Mouse (Mus musculus) CH12.LX (cell line): Measurements from ENCODE around the gene Tpo. TPM values are rescaled to one million over a fixed set of nuclear protein-coding genes. Genes with fewer than 3 reads are reported as not detected.

Experiments used
- DNase-seq: peaks from one replicate; pipeline ENCODE4 v3.0.0-alpha.2; 2013; ENCODE audit errors: extremely low read depth
- H3K27ac ChIP-seq: 2 replicates; pipeline ENCODE4 v1.5.1; 2012; ENCODE audit warnings: low read depth, mild to moderate bottlenecking, control low read depth, moderate library complexity; ENCODE audit not compliant: insufficient read depth
- H3K27me3 ChIP-seq: replicated peaks from 2 replicates; pipeline ENCODE3; 2012; ENCODE audit warnings: inconsistent platforms
- H3K36me3 ChIP-seq, 2 experiments: replicated peaks in 1 of 2; 2 replicates each; pipeline versions ENCODE3 to v1.6.1; 2012; ENCODE audit warnings: inconsistent platforms in 1 of 2, low read length in 1 of 2, mild to moderate bottlenecking in 1 of 2, mixed read lengths in 1 of 2, moderate library complexity in 1 of 2; ENCODE audit not compliant: control insufficient read depth in 1 of 2, insufficient read depth in 1 of 2
- H3K4me1 ChIP-seq, 2 experiments: 2 replicates each; pipeline ENCODE4 v1.6.1; 2012; ENCODE audit warnings: inconsistent platforms in 1 of 2, moderate library complexity in 1 of 2; ENCODE audit not compliant: insufficient read depth in 2 of 2, control insufficient read depth in 1 of 2
- H3K4me2 ChIP-seq: 2 replicates; pipeline ENCODE4 v1.6.1; 2012; ENCODE audit warnings: low read depth, mild to moderate bottlenecking, control low read depth; ENCODE audit not compliant: poor library complexity, insufficient read depth, severe bottlenecking
- H3K4me3 ChIP-seq, 3 experiments: fragments of 150-350 bp in 1 of 3; sonication (generic) in 1 of 3; replicated peaks in 1 of 3; 2 replicates each; pipeline versions ENCODE3 to v1.5.1; 2011 to 2012; ENCODE audit warnings: low read depth in 2 of 3, low read length in 2 of 3, mild to moderate bottlenecking in 2 of 3, moderate library complexity in 2 of 3, control low read depth in 1 of 3, improper control_type of control experiment in 1 of 3, inconsistent platforms in 1 of 3, mixed read lengths in 1 of 3; ENCODE audit not compliant: poor library complexity in 1 of 3
- H3K79me2 ChIP-seq: replicated peaks from 2 replicates; pipeline ENCODE4 v1.6.1; 2012; ENCODE audit warnings: mild to moderate bottlenecking, moderate library complexity; ENCODE audit not compliant: control insufficient read depth, poor library complexity, insufficient read depth, severe bottlenecking; ENCODE audit errors: extremely low read depth
- H3K9ac ChIP-seq: 2 replicates; pipeline ENCODE4 v1.6.1; 2012; ENCODE audit warnings: low read depth, mild to moderate bottlenecking, control low read depth, moderate library complexity; ENCODE audit not compliant: insufficient read depth
- H3K9me3 ChIP-seq: replicated peaks from 2 replicates; pipeline ENCODE3; 2012; ENCODE audit warnings: low read length, inconsistent platforms, mixed read lengths
- CHD1 ChIP-seq: IDR thresholded peaks from 2 replicates; pipeline ENCODE4 v1.6.1; 2012; ENCODE audit warnings: low read depth, low read length, improper control_type of control experiment, inconsistent platforms
- CHD2 ChIP-seq: IDR thresholded peaks from 2 replicates; pipeline ENCODE4 v1.6.1; 2011; ENCODE audit warnings: low read length, improper control_type of control experiment
- CTCF ChIP-seq, 2 experiments: IDR thresholded peaks in 1 of 2; conservative IDR thresholded peaks in 1 of 2; 2 replicates each; pipeline ENCODE4 v1.5.1; 2011 to 2012; ENCODE audit warnings: low read depth in 2 of 2, low read length in 2 of 2, improper control_type of control experiment in 1 of 2, inconsistent platforms in 1 of 2, mild to moderate bottlenecking in 1 of 2, moderate library complexity in 1 of 2
- ELF1 ChIP-seq: IDR thresholded peaks from 2 replicates; pipeline ENCODE4 v1.6.1; 2014; ENCODE audit warnings: low read depth, mild to moderate bottlenecking, inconsistent platforms, low read length, improper control_type of control experiment
- IRF4 ChIP-seq: IDR thresholded peaks from 2 replicates; pipeline ENCODE4 v1.6.1; 2014; ENCODE audit warnings: low read depth, mild to moderate bottlenecking, inconsistent platforms, low read length, improper control_type of control experiment
- JUND ChIP-seq: conservative IDR thresholded peaks from 2 replicates; pipeline ENCODE4 v1.6.1; 2011; ENCODE audit warnings: low read depth, low read length, improper control_type of control experiment
- MAFK ChIP-seq: IDR thresholded peaks from 2 replicates; pipeline ENCODE4 v1.6.1; 2011; ENCODE audit warnings: low read length, improper control_type of control experiment; ENCODE audit not compliant: insufficient replicate concordance
- MAX ChIP-seq: IDR thresholded peaks from 2 replicates; pipeline ENCODE4 v1.6.1; 2011; ENCODE audit warnings: low read length, improper control_type of control experiment
- MAZ ChIP-seq: IDR thresholded peaks from 2 replicates; pipeline ENCODE4 v1.6.1; 2012; ENCODE audit warnings: low read depth, mild to moderate bottlenecking, inconsistent platforms, low read length, improper control_type of control experiment, moderate library complexity
- MXI1 ChIP-seq: IDR thresholded peaks from 2 replicates; pipeline ENCODE4 v1.6.1; 2011; ENCODE audit warnings: mild to moderate bottlenecking, low read depth, low read length, improper control_type of control experiment
- NRF1 ChIP-seq: IDR thresholded peaks from 2 replicates; pipeline ENCODE4 v1.6.1; 2014; ENCODE audit warnings: low read depth, mild to moderate bottlenecking, inconsistent platforms, low read length, improper control_type of control experiment, moderate library complexity
- PAX5 ChIP-seq: IDR thresholded peaks from 2 replicates; pipeline ENCODE4 v1.6.1; 2012; ENCODE audit warnings: low read length, inconsistent platforms, mixed read lengths
- RAD21 ChIP-seq: IDR thresholded peaks from 2 replicates; pipeline ENCODE4 v1.6.1; 2011; ENCODE audit warnings: low read depth, mild to moderate bottlenecking, low read length, improper control_type of control experiment, moderate library complexity
- SMC3 ChIP-seq: IDR thresholded peaks from 2 replicates; pipeline ENCODE4 v1.6.1; 2011; ENCODE audit warnings: low read depth, low read length, improper control_type of control experiment
- TBP ChIP-seq: conservative IDR thresholded peaks from 2 replicates; pipeline ENCODE4 v1.6.1; 2011; ENCODE audit warnings: low read depth, low read length, improper control_type of control experiment
- TCF12 ChIP-seq: IDR thresholded peaks from 2 replicates; pipeline ENCODE4 v1.6.1; 2014; ENCODE audit warnings: low read depth, mild to moderate bottlenecking, inconsistent platforms, low read length, improper control_type of control experiment
- USF1 ChIP-seq: IDR thresholded peaks from 2 replicates; pipeline ENCODE4 v1.6.1; 2014; ENCODE audit warnings: low read depth, mild to moderate bottlenecking, inconsistent platforms, low read length, improper control_type of control experiment
- ZC3H11A ChIP-seq: IDR thresholded peaks from 2 replicates; pipeline ENCODE4 v1.6.1; 2012; ENCODE audit warnings: low read depth, mild to moderate bottlenecking, inconsistent platforms, low read length, improper control_type of control experiment
- ZMIZ1 ChIP-seq: IDR thresholded peaks from 2 replicates; pipeline ENCODE4 v1.6.1; 2012; ENCODE audit warnings: low read depth, mild to moderate bottlenecking, inconsistent platforms, low read length, improper control_type of control experiment
- ZNF384 ChIP-seq: IDR thresholded peaks from 2 replicates; pipeline ENCODE4 v1.6.1; 2012; ENCODE audit warnings: low read depth, low read length, improper control_type of control experiment, inconsistent platforms
- dilution Hi-C: fragments of 300-500 bp; cut with MboI; formaldehyde crosslinking; loops from 2 replicates; pipeline ENCODE4 v1.14.3; 2020; ENCODE audit warnings: low sequenced_read_pairs; ENCODE audit not compliant: extremely low pct_unique_long_range_greater_than_20kb, extremely low pct_ligation_motif_present
- in situ Hi-C: fragments of 300-500 bp; cut with MboI; formaldehyde crosslinking; loops from 3 replicates; pipeline ENCODE4 v1.14.3; 2019; ENCODE audit warnings: low sequenced_read_pairs, low pct_ligation_motif_present, low pct_unique_long_range_greater_than_20kb, mixed read lengths
- polyA plus RNA-seq: library from polyadenylated mRNA; unstranded; fragments of >175 nt; gene quantifications from 2 replicates; pipeline ENCODE4 v1.2.1, GENCODE M21; 2012; ENCODE audit warnings: low read depth; ENCODE audit not compliant: insufficient read length
- total RNA-seq, 2 experiments: library from RNA; depleted of rRNA; stranded (reverse); fragments of 300-350 nt in 1 of 2; fragments of >200 nt in 1 of 2; gene quantifications; 2 replicates each; pipeline ENCODE4 v1.2.3; 2012 to 2014

Tpo gene
- total and polyA plus RNA-seq, 3 experiments = not detected

DNA sequence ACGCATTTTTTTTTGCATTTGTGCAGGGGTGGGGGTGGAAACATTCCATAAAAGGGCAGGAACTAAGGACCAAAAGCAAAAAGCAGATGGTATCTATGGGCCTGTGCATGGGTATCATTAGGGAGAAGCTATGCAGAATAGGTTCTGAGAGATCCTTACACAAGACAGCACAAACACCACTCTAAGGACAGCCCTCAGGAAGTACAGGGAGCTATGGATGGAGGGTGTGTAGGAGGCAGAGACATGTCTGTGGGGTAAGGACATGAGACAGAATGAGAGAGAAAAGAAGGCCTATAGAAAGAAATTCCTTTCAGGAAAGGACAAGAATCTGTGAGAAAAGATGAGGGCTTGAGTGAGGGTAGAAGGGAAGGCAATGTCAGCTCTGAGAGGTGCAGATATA, 47.2 kb upstream of the Tpo start:
- no peaks in the 10 kb centered on the region for H3K4me1 ChIP-seq
- H3K9ac ChIP-seq = no peak overlapping the region
- TF ChIP-seq NRF1 (no peak), ELF1 (no peak), TBP (no peak), IRF4 (no peak), CHD1 (no peak), ZMIZ1 (no peak)
- in situ Hi-C loops (no loop called here), dilution Hi-C loops (no loop called here)
- no peak overlapping the region for H3K27ac ChIP-seq
- H3K9me3 ChIP-seq = no peaks in the 10 kb centered on the region
- no peaks in the 10 kb centered on the region for H3K79me2 ChIP-seq
- H3K27me3 ChIP-seq = no peaks in the 10 kb centered on the region
- no peak for DNase-seq
- no peak overlapping the region for H3K4me2 ChIP-seq
- no peaks in the 10 kb centered on the region for H3K36me3 ChIP-seq
- H3K4me3 ChIP-seq = no peak overlapping the region

DNA sequence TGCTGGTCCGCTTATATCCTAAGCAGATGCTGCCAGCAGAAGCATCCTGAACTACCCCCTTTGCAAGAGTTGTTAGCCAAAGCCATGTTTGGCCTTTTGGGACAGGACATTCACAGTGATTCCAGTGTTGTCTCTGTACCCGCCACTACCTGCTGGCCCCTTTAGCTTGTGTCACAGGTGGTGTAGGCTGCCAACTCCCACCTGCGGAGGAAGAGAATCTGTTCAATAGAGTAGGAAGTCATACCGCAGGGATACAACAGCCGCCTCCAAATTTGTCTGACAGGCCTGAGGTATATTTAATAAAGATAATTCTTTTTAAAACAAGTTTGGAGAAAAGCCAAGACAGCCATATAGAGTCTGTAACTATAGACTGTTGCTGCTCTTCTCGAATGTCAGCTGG, 45.5 kb upstream of the Tpo start:
- in situ Hi-C loops = no loop called here
- dilution Hi-C loops = no loop called here
- no peak for DNase-seq
- no peaks in the 10 kb centered on the region for H3K9me3 ChIP-seq
- TF ChIP-seq MAZ (no peak), RAD21 (no peak), CHD1 (no peak), TBP (no peak), CHD2 (no peak), JUND (no peak), SMC3 (no peak), MAX (no peak), USF1 (no peak), CTCF (conservative IDR thresholded peaks at IDR 0.05 in 1 of 2, IDR thresholded peaks at IDR 0.05 in 1 of 2; ENCODE audit: low read depth in 2 of 2, low read length in 2 of 2) (no peak), ZNF384 (no peak), ELF1 (no peak), TCF12 (no peak)
- TF ChIP-seq, all 38 proteins: peak for 0
- Histone ChIP-seq H3K4me2 (no peak overlapping the region), H3K4me3 (no peak overlapping the region), H3K36me3 (no peaks in the 10 kb centered on the region), H3K9ac (no peak overlapping the region), H3K79me2 (no peaks in the 10 kb centered on the region), H3K27me3 (no peaks in the 10 kb centered on the region), H3K27ac (no peak overlapping the region), H3K4me1 (no peaks in the 10 kb centered on the region)

DNA sequence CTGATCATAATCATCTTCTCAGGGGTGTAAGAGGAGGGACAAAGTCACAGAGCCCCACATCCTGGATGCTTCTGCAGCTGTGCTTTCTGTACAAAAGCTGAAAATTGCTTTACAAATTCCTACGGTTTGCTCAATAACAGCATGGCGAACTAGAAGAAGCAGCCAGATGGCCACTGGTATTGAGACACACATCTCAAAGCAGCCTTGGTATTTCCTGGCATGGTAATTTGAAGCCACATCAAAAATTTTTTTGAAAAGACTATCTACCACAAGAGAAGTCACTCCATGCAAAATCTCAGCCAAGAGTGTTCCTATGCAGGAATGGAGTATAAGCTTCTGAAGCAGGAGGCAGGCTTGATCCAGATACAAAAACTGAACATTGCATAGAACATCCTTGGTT, 45.1 kb upstream of the Tpo start:
- in situ Hi-C loops = no loop called here
- dilution Hi-C loops = no loop called here
- DNase-seq = no peak
- H3K9me3 ChIP-seq = no peaks in the 10 kb centered on the region
- no peaks in the 10 kb centered on the region for H3K36me3 ChIP-seq
- H3K4me3 ChIP-seq = no peak overlapping the region
- no peaks in the 10 kb centered on the region for H3K27me3 ChIP-seq
- no peaks in the 10 kb centered on the region for H3K79me2 ChIP-seq
- no peak overlapping the region for H3K27ac ChIP-seq
- TF ChIP-seq PAX5 (no peak), ZC3H11A (no peak), MAFK (no peak), ZMIZ1 (no peak), MAX (no peak), SMC3 (no peak), MAZ (no peak), JUND (no peak), MXI1 (no peak)
- TF ChIP-seq, all 38 proteins: peak for 0
- H3K4me2 ChIP-seq = no peak overlapping the region
- H3K4me1 ChIP-seq = no peaks in the 10 kb centered on the region
- no peak overlapping the region for H3K9ac ChIP-seq
